Mouse (Mus musculus) lung, postnatal 0 days (tissue): ENCODE data around the gene Prkcd. TPM values are rescaled to one million over a fixed set of nuclear protein-coding genes. Genes with fewer than 3 reads are reported as not detected.

Source experiments
- ATAC-seq: fragments of 200-750 bp; cut with Nextera tagmentation; 2 replicates; pipeline ENCODE4 v1.8.0; 2017; ENCODE audit warnings: moderate library complexity
- DNase-seq: peaks from one replicate; pipeline ENCODE4 v3.0.0-alpha.2; 2016; ENCODE audit warnings: low spot score
- H3K27ac ChIP-seq: fragments of 300-500 bp; sonication (generic); 2 replicates; pipeline ENCODE4 v1.5.1; 2014; ENCODE audit warnings: antibody characterized with exemption, mild to moderate bottlenecking, low read length, mixed read lengths
- H3K27me3 ChIP-seq: fragments of 300-500 bp; sonication (generic); replicated peaks from 2 replicates; pipeline ENCODE4 v1.6.1; 2014; ENCODE audit warnings: low read length, mixed read lengths; ENCODE audit not compliant: insufficient read depth
- H3K36me3 ChIP-seq: fragments of 300-500 bp; sonication (generic); 2 replicates; pipeline ENCODE4 v1.6.1; 2014; ENCODE audit warnings: low read length, mixed read lengths; ENCODE audit not compliant: insufficient read depth
- H3K4me1 ChIP-seq: fragments of 300-500 bp; sonication (generic); 2 replicates; pipeline ENCODE4 v1.6.1; 2014; ENCODE audit warnings: antibody characterized with exemption, low read depth, low read length, mixed read lengths; ENCODE audit not compliant: insufficient read depth
- H3K4me2 ChIP-seq: fragments of 300-500 bp; sonication (generic); replicated peaks from 2 replicates; pipeline ENCODE4 v1.6.1; 2014; ENCODE audit warnings: low read depth, mild to moderate bottlenecking, low read length, moderate library complexity, mixed read lengths
- H3K4me3 ChIP-seq: fragments of 300-500 bp; sonication (generic); 2 replicates; pipeline ENCODE4 v1.5.1; 2014; ENCODE audit warnings: low read depth, low read length
- H3K9ac ChIP-seq: fragments of 300-500 bp; sonication (generic); replicated peaks from 2 replicates; pipeline ENCODE4 v1.6.1; 2014; ENCODE audit warnings: low read depth, mild to moderate bottlenecking
- H3K9me3 ChIP-seq: fragments of 300-500 bp; sonication (generic); 2 replicates; pipeline ENCODE4 v1.6.1; 2016; ENCODE audit warnings: low read length, mixed read lengths
- CTCF ChIP-seq: IDR thresholded peaks from 2 replicates; pipeline ENCODE4 v1.5.1; 2016; ENCODE audit warnings: antibody characterized with exemption, mild to moderate bottlenecking
- EP300 ChIP-seq: IDR thresholded peaks from 2 replicates; pipeline ENCODE4 v1.6.1; 2016; ENCODE audit warnings: antibody characterized with exemption, mild to moderate bottlenecking, control low read depth
- WGBS: fragments of 180-500 bp; shearing (Covaris S2); extraction: QIAGEN DNeasy Blood & Tissue Kit; methylation state at CpG from one replicate; pipeline ENCODE4 v1.1.7; 2014; 5-methylcytosine and 5-hydroxymethylcytosine counted together
- polyA plus RNA-seq: library from polyadenylated mRNA; unstranded; fragments of >200 nt; fragmentation: Nextera tagmentation; extraction: Ambion mirVana; gene quantifications from 2 replicates; pipeline ENCODE4 v1.2.1, GENCODE M21; 2015

The Prkcd gene
- polyA plus RNA-seq, 1 experiment from 2014 or later: 59.4 TPM

DNA sequence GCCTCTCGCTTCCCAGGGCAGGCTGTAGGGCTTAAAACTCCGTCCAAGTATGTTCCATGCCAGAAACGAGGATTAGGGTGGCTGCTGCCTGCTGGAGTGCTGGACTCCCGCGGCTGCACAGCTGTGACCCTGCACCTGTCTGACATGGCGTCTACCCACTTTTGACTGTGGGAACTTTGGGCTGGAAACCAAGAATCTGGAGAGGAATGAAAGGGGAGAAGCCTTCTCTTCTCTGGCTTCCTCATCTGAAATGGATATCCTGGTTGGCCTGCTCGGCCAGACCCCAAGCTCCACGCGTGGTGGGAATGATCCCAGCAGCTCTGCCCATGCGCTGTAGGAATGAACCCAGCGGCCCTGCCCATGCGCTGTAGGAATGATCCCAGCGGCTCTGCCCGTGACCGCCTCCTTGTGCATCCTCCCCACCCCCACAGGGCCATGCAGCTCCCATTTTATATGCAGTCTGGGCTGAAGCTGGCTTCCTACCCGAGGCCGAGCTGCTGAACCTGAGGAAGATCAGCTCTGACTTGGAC, 66.6 kb downstream of the Prkcd start:
- H3K4me2 ChIP-seq: no peak overlapping the region
- no peaks in the 10 kb centered on the region for H3K27me3 ChIP-seq
- H3K4me1 ChIP-seq: no peaks in the 10 kb centered on the region
- TF ChIP-seq CTCF (no peak), EP300 (no peak)
- H3K36me3 ChIP-seq: peaks cover 19% of the 10 kb centered on the region; the same call in 1 of the 2 replicates
- DNase-seq: no peak
- H3K9me3 ChIP-seq: no peaks in the 10 kb centered on the region
- WGBS: 85% methylated on average over 17 of the region's 17 CpGs
- ATAC-seq: no peak
- no peak overlapping the region for H3K27ac ChIP-seq
- H3K4me3 ChIP-seq: no peak overlapping the region
- H3K9ac ChIP-seq: no peak overlapping the region

DNA sequence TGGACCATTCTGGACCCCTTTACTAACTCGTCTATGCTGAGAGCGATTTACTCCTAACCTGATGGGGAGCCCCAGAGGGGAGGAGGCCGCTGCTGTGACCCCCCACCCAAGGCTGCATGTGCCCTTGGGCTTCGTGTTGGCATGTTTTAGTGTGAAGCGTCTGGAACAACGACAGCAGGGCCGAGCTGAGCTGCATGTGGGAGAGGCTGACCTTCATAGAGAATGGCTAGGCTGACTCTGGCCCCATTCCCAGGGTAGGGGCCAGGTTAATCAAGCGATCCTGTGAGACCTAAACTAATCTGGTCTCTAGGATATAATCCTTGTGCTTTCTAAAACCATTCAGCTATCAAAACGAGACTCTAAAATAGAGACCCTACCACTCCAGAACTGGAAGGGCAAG, 68.3 kb downstream of the Prkcd start:
- no peak overlapping the region for H3K4me3 ChIP-seq
- TF ChIP-seq EP300 (no peak), CTCF (no peak)
- no peak overlapping the region for H3K9ac ChIP-seq
- H3K4me2 ChIP-seq: no peak overlapping the region
- no peaks in the 10 kb centered on the region for H3K9me3 ChIP-seq
- H3K4me1 ChIP-seq: no peaks in the 10 kb centered on the region
- H3K27me3 ChIP-seq: no peaks in the 10 kb centered on the region
- DNase-seq (no peak), ATAC-seq (no peak)
- 62% methylated on average over 9 of the region's 9 CpGs for WGBS
- peaks cover 19% of the 10 kb centered on the region; the same call in 1 of the 2 replicates for H3K36me3 ChIP-seq
- no peak overlapping the region for H3K27ac ChIP-seq

DNA sequence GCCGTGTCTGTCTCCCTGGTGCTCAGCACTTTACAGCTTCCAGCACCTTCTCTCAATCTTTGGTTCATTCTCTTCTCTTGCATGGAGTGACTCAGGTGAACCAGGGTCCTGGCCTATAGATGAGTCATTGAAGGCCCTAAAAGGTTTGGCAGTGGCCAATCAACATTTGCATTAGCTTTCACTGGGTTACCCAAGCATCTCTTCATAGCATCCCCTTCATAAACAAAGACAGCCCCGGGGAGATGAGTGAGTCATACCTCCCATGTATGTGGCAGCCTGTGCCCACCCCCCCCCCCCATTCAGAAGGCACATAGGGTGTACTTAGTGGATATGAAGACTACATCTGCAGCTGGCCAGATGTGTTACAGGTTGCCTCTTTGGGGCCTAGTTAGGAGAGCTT, 69.4 kb downstream of the Prkcd start:
- no peak for ATAC-seq
- no peak overlapping the region for H3K27ac ChIP-seq
- no peak overlapping the region for H3K4me2 ChIP-seq
- H3K9ac ChIP-seq: no peak overlapping the region
- WGBS: 77% methylated on average over 2 of the region's 2 CpGs
- TF ChIP-seq EP300 (no peak), CTCF (no peak)
- peaks cover 16% of the 10 kb centered on the region; the same call in 1 of the 2 replicates for H3K36me3 ChIP-seq
- H3K9me3 ChIP-seq: no peaks in the 10 kb centered on the region
- H3K27me3 ChIP-seq: no peaks in the 10 kb centered on the region
- DNase-seq: no peak
- H3K4me1 ChIP-seq: peaks cover under 1% of the 10 kb centered on the region; the same call in 1 of the 2 replicates
- no peak overlapping the region for H3K4me3 ChIP-seq

DNA sequence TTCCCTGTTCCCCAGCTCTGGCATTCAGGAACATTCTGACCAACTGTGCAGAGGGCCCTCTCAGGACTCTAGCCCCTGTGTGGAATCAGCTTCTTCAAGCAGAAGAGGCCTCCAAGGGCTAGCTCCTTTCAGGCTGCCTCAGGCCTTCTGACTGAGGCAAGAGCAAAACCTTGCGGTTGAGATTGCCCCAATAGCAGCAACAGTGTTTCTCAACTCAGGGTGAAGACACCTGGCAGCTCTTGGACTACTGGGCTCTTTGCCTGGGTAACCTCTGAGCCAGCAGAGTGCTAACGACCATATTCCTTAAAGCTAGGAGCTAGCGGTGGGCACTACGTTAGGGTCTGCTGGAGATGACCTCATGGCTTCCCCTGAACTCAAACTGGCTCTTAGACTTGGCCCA, 72.8 kb downstream of the Prkcd start:
- no peaks in the 10 kb centered on the region for H3K9me3 ChIP-seq
- 69% methylated on average over 4 of the region's 4 CpGs for whole genome bisulfite sequencing
- no peak for TF ChIP-seq CTCF
- no peak for TF ChIP-seq EP300

GRCm38 (mm10) chr14:30551981-30552380, 74.0 kb downstream of the Prkcd start:
- Histone ChIP-seq H3K4me1 (peaks cover 28% of the 10 kb centered on the region; the same call in 1 of the 2 replicates), H3K36me3 (no peaks in the 10 kb centered on the region), H3K9ac (no peak overlapping the region), H3K27me3 (no peaks in the 10 kb centered on the region), H3K27ac (no peak overlapping the region), H3K9me3 (no peaks in the 10 kb centered on the region), H3K4me3 (no peak overlapping the region), H3K4me2 (no peak overlapping the region)
- 91% methylated on average over 2 of the region's 2 CpGs for WGBS
- TF ChIP-seq CTCF: no peak
- TF ChIP-seq EP300: no peak
- DNase-seq: no peak
- ATAC-seq: no peak

More for the DNA sequence above, 72.8 kb downstream of the Prkcd start:
- Histone ChIP-seq H3K4me3 (no peak overlapping the region), H3K36me3 (no peaks in the 10 kb centered on the region), H3K4me1 (peaks cover 24% of the 10 kb centered on the region; the same call in 1 of the 2 replicates), H3K4me2 (no peak overlapping the region), H3K27ac (no peak overlapping the region), H3K9ac (no peak overlapping the region), H3K27me3 (no peaks in the 10 kb centered on the region)
- ATAC-seq (no peak), DNase-seq (peak; percentile 49)

GRCm38 (mm10) chr14:30551509-30551908, 74.5 kb downstream of the Prkcd start:
- Histone ChIP-seq H3K27me3 (no peaks in the 10 kb centered on the region), H3K9ac (no peak overlapping the region), H3K27ac (no peak overlapping the region), H3K9me3 (no peaks in the 10 kb centered on the region), H3K4me3 (no peak overlapping the region), H3K4me2 (peak overlapping the region; percentile 85; the same call in 1 of the 2 replicates), H3K36me3 (no peaks in the 10 kb centered on the region), H3K4me1 (peaks cover 28% of the 10 kb centered on the region; the same call in 1 of the 2 replicates)
- peak; percentile 58 for DNase-seq
- TF ChIP-seq EP300 (no peak), CTCF (no peak)
- 30% methylated on average over 5 of the region's 5 CpGs for WGBS
- no peak for ATAC-seq
